Mouse (Mus musculus): ENCODE measurements around the gene Olfr807.

Olfr807 gene

DNA sequence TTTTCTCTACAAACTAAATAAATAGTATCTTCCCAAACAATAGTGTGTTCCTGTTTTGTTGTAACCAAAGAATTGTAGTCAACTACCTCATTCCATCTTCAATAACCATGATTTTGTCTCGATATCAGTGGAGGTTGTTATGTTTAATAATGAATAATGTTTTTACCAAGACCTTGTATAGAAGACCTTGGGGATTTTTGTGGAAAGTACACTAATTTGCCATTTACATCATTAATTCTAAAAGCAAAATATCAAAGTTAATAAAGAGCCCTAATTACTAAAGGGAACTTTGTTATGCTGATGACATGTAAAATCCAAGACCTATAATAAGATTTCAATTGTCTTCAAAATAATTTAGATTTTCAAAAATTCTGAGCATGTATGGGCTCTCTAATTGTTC is at the start of gene Olfr807:
Gene Olfr807 (minus strand): TSS at position 101 of the 400 bp plus-strand sequence.
- DNase-seq: no peak

DNA sequence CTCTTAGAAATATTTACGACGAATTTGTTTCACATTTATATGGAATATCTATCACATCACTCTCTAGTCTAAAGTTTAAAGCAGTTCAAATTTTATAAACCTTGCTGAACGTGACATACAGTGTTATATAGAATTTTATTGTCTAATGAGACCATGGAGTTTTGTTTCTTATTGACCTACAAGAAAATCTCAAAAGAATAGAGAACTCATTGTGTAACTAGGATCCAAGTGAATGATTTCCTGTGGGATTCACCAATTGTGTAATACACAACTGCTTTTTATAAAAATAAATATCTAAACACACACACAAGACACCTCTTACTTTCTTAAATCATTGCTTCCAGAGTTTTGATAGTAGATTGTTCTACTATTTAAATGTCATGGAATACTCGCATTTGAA is 46.7 kb upstream of the Olfr807 start, which contains the start of gene Olfr811:
Gene Olfr811 (minus strand): TSS at position 101 of the 400 bp plus-strand sequence.
- DNase-seq: no peak

DNA sequence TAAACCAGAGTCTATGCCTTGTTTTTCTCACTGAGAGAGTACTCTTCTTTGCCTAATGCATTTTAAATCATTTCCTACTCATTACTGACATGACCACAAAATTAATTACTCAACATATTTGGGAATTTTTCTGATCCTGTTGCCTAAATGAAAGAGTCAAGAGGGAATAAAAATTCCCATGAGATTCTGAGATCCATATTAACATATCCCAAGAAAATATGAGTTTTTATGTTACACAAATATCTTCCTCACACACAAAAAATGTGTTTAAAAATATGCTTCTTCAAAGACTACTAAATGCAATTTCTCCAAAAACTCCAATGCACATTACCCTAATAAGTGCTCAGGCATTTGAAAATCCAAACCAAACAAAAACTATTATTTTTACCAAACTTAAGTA is 37.2 kb upstream of the Olfr807 start, which contains the start of gene Olfr810:
Gene Olfr810 (minus strand): TSS at position 101 of the 400 bp plus-strand sequence.
- no peak for DNase-seq

DNA sequence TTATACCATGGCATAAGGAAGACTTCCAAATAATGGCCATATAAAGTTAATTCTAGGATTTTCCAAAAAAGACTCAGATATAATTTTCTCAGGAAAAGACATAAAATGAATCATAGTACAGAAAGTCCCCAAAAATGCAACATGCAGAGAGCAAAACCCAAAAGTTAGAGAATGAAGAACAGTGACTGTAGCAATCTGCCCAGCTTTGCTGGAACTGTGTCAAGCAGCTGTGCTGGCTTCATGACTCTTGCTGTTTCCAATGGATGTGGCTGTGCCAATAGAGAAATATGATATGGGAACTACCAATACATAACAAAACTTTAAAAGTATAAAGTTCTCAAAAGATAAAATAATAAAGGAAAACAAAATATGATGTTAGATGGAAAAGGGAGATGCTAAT is 20.5 kb upstream of the Olfr807 start:
- DNase-seq: no peak

DNA sequence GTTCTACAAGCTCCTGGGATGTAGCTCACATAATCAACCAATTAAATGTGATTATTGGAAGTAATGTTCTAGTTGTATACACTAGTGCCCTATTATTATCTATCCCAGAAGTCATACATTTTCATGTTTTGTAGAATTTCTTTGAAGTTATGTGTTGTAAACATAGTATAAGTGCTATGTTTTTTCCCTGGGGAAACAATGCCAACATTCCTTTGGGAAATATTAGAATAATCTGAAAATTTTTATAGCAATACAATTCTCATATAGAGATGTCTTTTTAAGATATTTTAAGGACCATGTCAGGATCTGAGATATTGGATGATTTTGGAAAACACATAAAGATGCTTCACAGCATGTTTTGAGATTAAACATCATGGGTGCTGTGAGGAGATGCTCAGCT is 16.7 kb upstream of the Olfr807 start, which contains the start of gene Olfr809:
Gene Olfr809 (plus strand): TSS at position 301 of the 400 bp plus-strand sequence.
- DNase-seq: no peak

DNA sequence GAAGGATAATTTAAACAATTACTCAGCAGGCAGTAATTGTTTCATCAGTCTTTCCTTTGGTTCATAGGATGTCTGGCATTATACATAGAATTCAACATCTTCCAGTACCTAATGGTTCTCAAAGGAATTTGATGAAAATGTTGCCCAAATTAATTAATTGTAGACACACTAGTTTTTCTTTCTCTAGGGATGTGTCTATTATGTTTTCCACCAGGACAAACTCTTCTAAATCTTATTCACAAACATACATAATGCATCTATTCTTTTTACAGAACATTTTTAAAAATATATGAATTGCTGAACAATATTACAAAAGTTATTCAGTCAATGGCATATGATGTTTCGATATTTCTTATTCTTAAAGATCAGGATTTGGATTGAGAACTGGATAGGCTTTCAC is 7.6 kb upstream of the Olfr807 start, which contains the start of gene Olfr808:
Gene Olfr808 (plus strand): TSS at position 301 of the 400 bp plus-strand sequence.
- no peak for DNase-seq

DNA sequence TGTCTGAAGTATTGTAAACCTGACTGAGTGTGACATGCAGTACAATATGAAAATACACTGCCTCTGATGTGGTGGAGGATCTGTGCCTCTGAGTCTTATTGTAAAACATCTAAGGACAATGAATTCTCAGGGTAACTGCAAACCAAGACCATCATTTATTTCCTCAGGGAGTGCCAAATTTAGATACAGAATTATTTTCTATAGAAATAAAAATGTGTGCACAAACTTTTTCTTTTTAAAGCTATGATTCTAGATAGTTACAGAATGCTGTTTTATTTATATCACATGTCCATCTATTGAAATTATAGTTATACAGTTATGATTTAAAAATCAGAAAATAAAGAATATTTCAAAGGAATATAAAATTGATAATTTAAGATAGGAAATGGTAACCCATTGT is 15.8 kb downstream of the Olfr807 start, which contains the start of gene Olfr806:
Gene Olfr806 (minus strand): TSS at position 101 of the 400 bp plus-strand sequence.
- DNase-seq: no peak

DNA sequence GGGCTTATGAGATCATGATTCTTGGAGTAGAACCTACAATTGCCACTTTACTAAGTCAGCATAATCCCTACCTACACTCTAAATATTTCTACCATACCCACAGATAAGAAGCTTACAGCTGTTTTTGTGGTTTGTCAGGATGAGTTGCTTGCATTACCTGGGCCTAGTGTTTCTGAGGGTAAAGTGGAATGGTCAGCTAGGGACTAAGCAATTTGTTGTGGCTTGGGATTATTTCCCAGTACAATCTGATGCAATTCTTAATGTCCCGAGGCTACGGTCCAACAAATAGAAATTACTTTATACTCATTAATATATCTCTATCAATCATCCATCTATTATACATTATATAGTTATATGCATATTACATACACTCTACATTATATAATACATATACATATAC is 28.3 kb downstream of the Olfr807 start, which contains the start of gene Olfr805:
Gene Olfr805 (minus strand): TSS at position 101 of the 400 bp plus-strand sequence.
- no peak for DNase-seq

All from kidney, adult 11 months (tissue).